Mouse (Mus musculus) natural killer cell, adult 2 months (primary cell): ENCODE measurements around the gene Lhx4.

Source experiments
- DNase-seq, 2 experiments: peaks; one replicate each; pipeline ENCODE4 v3.0.0; 2022; ENCODE audit warnings: low spot score in 2 of 2

The Lhx4 gene

DNA sequence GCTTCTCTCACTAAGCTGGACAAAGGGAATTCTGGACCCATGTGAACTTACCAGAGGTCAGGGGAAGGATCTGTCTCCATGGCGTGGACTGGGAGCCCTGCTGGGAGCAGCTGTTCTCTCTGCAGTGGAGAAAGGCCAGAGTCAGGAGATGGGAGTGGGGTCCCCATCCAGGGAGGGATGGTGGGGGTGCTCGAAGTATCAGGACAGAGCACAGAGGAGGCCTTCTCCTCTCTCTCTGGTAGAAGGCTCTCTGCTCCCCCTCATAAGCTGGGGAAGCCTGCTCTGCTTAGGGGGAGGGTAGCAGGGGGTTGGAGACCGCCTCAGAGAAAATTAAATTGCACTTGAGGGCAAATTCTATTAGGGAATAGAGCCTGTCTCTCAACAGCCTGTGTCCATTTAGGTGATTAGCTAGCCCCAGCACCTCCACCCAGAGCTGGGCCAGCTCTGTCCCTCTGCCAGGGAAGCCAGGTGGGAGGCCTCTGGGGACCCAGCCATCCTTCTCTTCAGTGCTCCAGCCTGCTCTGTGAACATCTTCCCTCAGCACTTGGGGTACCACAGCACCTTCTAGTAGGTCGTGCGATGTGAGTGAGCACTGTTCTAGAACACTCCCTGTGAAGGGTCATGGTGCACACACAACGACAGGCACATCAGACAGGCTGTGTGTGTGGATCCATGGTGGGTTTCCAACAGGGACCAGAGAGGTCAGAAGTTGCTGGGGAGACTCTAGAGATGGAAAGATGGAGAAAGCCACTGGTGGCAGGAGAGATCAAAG, at the start of gene Lhx4:
Gene Lhx4 (minus strand): TSS at position 201 of the 772 bp plus-strand sequence.
- no peak for DNase-seq

DNA sequence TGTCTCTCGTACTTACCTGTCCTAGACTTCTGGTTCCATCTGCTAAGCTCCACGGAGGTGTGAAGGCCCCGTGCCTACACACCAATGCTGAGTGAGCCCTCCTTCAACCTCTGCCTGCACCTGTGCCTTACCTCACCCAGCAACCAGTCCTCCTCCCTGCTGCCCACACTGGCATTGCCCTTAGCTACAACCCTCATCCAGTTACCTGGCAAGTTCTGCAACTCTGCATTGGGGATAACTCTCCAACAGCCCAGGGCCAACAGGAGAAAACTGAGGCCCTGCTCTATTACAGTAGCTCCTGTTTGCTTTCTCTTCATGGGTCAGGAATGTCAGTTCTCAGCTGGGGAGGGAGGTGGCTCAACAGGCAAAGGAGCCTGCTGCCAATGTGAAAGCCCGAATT, 46.5 kb upstream of the Lhx4 start:
- no peak for DNase-seq

DNA sequence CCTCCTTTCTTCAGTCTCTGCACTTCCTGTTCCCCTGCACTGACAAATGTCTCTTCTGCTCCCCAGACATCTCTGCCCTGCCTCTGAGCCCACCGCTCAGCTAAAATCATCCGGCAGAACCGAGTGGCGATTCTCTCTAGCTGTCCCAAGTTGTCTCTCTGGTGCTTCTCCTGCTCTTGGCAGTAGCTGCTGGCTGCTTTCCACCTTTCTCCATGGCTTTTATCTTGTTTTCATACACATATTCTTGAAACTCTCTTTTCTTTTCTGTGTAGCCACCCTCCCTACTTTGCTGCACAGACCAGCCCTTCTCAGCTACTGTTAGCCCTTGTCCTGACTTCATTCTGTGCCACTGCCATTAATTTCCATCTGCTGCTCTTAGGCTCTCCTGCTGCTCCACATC, 45.9 kb upstream of the Lhx4 start:
- DNase-seq, result no peak

DNA sequence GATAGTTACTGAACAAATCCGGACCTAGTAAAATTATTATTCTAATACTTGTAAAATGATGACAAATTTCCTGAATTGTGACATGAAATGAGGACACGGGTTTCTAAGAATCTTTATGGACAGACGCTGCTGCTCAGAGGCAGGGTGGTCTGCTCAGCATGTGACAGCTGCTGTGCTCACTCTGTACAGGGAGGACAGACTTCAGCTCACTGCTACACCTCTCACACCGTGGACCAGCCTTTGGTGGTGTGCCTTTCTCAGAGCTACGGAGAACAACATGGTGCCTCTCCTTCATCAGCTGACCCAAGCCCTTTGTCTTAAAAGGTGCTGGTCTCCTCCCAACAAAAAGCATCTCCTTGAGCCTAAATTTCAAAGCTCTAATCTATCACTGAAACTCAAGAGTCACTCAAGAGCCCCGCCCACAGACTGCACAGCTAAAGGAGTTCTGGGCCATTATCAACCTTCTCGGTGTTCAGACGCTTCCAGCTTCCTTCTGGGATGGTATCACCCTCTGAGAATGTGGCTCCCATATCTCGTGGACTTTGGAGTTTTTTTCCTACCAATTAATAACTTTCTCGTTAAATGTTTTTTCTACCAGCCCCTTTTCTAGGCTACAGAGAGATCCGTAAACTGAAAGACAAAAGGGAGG, 45.4 kb upstream of the Lhx4 start:
- DNase-seq, result no peak

DNA sequence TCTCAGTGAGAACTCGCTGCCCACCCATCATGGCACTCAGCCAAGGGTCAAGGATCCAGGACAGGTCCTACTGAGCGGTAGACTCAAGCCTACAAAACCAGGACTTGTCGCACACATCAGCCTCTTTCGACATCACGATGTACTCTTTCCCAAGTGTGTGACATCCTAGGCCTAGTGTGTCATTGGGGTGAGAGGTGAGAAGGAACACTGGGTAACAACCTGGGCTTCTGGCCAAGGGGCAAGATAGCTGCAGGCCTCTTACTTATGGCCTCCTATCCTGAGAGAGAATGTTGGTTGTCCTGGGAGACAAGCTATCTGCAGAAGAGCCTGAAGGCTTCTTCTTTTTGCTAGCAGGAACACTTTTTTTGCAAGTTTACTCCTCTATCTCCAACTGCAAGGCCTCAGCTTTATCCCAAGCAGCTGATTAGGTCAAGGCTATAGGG, 44.3 kb upstream of the Lhx4 start:
- DNase-seq, result no peak

DNA sequence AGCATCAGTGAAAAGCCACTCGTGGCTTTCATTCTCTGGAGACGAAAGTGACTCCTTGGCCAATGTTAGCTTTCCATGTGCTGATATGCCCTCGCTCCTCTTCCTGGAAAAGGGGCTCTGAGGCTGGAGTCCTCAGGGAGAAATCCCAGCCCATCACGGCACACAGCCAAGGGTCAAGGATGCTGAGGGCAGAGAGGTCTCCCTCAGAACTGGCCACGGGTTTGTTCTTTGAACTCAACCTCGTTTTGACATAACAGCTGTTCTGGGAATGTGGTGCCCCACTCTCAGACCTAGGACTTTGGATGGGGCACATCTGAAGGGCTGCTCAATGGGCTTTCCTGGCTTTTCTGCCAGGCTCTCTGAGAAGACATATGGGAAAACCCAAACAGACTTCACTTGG, 43.4 kb upstream of the Lhx4 start:
- no peak for DNase-seq

DNA sequence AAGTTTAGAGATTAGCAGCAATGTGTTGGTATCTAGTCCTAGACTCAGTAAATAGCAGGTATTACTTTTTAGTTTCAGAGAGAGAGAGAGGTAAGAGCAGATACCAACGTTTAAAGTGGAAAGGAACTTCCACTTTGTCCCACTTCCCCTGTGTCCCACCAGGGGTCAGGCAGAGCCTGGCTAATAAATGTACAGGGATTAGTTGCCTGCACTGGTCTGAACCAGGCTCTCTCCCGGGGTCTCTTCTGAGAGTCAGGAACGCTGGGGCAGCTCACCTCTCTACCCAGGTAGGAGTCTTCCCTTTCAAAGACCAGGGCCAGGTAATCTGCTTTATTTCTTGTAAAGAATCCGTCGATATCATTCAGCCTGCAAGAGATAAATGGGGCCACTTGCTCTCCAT, 40.4 kb upstream of the Lhx4 start:
- no peak for DNase-seq

DNA sequence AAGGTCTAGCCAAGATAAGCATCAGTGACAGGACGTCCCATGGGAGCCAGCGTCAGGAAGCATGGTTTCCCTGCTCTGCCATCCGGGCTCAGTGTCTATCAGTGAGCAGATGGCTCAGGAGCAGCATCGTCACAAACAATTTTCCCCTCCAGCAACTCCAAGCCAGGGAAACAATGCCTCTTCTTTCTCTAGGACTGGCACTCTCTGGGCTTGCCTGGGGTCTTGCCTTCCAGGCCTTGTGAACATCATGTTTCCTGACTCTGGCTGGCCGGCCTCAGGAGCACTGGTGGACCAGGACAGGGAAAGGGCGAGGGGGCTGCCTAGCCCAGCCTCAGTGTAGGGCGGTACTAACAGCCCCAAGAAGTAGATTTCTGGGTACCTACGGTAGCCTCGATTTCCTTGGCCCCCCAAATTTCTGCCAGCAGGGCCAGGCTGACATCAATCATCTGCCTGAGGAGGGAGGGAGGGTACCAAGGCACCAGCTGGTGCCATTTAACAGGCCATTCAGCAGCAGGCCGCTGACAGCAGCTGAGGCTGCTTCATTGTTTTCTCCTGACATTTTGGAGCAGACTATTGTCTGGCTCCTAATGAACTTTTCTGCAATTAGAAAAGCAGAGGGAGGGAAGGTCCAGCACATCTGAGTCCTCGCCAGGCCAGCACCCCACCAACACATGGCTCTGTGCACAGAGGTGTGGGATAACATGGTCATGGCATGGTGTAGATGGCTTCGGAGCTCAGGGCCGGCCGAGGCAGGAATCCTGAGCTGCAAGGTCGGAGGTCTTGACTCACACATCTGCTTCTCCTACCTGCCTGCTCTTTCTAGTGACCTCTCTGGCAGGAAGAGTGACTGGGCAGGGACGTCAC, 38.9 kb upstream of the Lhx4 start:
- DNase-seq, result no peak

DNA sequence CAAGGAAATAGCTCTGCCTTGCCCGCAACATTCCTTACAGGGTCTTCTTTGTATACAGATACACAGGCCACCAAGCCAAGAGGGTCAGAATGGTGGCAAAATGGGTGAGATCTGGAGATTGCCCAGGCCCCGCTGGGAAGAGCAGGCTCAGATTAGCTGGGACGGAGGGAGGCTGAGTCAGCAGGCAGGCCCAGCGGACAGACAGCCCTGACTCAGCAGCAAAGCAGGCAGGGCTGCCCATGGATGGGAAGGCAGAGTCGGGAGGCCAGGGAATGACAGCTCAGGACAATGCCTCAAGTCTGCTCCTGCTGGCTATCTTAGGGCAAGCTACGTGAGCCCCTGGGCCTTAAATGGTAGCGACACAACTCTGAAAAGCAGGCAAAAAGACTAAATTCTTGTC, 34.4 kb upstream of the Lhx4 start:
- DNase-seq, result no peak

DNA sequence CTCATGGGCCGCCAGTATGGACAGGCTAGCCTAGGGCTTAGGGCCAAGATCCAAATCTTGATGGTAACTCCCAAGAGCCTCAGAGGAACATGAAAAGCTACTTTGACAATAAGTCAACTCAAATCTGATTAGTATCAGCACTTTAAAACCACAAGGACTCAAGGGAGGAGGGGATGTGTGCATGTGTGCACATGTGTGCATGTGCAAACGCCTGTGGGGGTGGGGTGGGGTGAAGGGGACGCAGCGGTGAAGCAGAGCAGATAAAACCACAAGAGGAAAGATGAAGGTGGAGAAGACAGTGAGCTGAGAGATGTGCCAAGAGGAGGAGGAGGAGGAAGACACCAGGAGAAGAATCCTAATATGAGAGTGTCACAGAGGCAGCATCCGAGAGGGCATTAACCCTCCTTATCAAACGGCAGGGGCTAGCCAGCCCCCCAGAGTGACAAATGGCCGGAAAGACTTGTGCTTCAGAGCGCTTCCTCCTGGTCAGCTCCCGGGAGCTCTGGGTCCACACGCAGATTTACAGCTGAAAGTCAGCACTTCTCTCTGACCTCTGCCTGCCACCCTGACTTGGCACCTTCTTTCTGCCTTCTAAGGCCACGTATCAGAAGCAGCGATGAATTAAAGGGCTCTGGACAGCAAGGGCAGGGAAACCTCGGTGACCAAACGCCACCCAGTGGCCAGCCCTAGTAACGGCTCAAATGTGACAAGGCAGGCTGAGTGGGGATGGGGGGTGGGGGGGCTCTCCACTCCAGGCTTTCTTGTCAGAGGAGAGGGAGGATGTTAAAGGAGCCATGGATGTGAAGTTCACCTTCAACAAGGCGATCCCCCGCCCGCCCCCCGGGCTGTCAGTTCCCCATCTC, 33.1 kb upstream of the Lhx4 start:
- DNase-seq, result peak in 1 of 2 experiments; percentile 29

DNA sequence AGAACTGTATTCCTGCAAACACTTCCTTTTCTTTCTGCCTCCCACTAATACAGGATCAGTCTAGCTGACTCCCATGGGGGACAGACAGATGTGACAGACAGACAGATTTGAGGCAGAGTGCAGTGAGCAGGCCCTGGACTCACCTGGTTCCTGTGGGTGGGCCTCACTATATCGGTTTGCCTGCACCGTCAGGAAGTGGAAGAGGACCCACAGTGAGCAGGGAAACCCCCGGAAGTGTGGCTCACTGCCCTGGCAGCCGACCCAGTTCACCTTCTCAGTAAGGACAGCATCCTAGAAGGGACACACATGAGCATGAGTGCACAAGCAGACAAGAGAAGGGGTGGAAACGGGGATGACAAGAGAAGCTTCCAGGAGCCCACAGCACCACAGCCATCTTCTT, 30.9 kb upstream of the Lhx4 start:
- peak; percentile 3 to 27 for DNase-seq

DNA sequence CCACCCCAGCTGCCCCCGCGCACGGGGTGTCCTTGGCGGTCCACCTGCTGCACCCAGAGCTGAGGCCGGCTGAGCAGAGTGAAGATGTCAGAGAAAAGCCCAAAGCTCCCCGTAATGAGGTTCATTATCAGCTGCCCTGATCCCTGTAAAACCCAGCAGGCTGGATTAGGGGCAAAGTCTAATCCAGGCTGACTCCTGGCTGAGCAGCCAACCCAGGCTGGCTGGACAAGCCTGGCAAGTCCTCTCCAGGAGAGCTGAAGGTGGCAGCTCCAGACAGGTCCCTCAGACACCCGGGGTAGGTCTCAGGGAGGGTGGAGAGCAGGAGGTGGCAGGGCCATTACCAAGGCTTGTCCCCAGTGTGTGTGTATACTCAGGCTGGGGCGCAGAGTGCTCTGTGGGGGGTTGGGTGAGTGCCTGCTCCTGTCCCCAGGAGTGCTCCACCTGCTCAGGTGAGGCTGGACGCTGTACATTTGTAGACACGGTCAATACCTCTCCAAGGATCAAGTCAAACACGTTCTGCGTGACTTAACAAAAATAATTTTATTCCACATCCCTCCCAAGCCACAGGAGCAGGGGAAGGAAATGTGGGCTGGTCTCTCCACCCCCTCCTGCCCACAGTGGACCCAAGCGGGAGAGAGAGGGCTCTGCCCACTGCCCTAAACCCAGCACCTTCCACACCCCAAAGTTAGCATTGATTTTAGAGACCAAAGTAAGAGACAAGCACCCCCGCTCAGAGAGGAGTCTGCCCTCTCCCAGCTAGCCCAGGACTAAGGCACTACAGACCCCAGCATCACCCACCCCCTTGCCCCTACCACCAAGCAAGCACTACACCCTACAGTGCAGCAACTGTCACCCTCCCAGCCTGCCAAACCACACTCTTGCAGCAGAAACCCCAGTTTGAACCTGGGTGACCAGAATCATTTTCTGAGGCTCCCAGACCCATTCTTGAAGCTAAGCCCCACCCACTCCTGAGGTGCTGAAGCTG, 26.4 kb upstream of the Lhx4 start:
- DNase-seq, result no peak

DNA sequence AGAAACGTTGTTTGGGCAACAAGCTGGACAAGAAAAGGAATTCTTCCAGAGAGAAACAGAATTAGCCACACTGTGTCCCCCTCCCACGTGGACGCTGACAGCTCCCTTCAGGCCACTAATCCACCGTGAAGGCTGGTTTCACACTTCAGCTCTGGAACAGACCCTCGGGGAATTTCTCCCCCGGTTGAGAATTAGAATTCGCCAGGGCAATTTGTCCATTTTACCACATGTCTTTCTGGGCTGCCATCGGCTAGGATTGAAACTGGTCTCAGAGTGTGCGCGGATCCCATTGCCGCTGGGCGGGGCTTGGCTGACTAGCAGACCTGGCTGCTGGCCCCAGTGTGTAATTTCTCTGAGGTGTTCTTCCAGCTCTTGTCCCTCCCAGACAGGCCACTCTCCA, 7.7 kb upstream of the Lhx4 start:
- DNase-seq, result no peak

DNA sequence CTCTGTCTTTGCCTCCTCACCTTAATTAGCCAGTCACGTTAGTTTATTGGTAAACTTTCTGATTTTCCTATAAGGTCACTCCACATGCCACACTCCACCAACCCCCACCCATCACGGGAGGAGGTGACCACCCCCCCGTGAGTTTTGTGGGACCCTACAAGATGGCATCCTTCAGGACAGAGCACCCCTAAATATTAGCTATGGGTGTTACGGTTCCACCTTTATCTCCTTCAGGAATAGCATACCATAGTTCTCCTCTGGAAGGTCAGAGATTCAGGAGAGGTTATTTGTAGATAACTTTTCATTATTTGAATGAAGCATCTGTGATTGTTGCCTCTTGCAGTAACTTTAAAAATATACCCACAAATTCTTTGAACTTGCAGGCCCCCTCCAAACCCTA, 7.2 kb upstream of the Lhx4 start:
- DNase-seq, result no peak

DNA sequence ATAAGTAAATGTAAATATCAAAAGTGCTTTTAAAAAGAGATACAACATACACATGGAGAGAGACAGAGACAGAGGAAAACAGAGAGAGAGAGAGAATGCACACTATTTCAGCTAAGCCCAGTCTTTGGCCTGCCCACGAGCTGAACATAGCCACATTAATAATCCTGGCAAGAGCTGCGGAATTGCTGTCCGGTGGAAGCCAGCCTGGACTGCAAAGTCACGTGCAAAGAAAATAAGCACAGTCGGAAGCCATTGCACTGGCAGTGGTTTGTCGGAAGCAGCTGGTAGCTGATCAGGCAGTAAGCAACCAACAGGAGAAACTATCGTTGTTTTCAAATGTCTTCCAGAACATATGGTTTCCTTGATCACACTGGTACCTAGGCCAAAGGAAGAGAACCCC, 6.1 kb upstream of the Lhx4 start:
- DNase-seq, result no peak

DNA sequence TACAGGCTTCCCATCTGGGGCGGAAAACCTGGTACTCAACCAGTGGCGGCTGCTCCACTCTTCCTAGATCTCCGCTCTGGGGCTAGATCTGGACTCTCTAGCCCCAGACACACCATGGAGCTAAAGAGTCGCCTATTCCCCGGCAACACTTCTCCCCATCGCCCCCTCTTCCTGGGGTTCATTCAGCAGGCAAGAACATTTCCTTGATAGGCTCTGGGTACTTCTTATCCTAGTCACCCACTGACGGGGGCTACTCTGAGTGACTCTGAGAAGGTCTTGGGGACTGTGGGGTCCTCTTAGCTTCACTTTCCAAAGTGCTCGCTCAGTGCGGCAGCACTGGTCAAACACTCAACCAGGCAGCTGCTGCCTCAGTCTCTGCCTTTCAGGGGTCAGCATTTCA, 1.9 kb upstream of the Lhx4 start:
- DNase-seq, result no peak

DNA sequence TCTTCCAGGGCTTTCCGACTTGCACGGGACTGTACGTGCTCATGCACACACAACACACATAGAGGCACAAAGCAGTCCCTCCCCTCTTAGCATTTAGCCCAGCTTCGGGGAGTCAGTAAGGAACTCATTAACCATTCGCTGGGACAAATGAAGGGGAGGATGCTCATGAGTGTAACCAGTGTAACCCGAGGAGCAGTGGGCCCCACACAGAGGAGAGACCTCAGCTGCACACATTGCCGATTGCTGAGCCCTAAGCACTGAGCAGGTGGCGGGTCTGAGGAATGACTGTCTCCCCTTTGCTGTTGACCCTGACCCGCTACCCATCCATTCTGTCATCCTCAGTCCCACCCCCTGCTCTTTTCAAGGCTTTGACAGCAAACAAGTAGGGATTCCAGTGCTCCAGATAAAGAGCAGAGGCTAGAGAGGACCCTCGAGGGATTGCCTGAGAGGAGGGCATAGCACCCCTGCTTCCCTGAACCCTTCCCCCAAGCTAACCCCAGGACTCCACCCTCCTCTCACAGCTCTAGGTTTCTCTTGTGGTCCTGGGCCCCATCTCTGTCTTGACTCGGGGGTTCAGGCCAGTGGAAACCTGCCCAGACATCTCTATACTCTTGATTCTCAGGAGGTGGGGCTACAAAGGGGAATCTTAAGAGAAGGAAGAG, 836 bp downstream of the Lhx4 start:
- DNase-seq, result no peak

DNA sequence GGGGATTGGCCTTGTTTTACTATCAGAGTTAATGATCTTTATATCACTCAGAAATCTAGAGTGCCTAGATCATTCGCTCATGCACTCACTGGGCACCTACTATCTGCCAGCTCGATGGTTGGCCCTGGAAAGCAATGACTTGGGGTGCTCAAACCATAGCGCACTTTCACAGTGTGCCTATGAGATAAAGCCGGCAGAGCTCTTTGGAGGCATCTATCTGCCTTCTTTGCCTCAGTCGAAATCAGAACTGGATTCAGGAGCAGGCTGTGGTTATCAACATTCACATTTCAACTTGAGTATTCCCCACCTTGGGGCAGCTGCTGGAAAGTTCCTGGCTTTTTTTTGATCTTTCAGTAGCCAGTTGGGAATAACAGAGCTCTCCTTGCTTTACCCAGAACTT, 3.6 kb downstream of the Lhx4 start:
- DNase-seq, result no peak

DNA sequence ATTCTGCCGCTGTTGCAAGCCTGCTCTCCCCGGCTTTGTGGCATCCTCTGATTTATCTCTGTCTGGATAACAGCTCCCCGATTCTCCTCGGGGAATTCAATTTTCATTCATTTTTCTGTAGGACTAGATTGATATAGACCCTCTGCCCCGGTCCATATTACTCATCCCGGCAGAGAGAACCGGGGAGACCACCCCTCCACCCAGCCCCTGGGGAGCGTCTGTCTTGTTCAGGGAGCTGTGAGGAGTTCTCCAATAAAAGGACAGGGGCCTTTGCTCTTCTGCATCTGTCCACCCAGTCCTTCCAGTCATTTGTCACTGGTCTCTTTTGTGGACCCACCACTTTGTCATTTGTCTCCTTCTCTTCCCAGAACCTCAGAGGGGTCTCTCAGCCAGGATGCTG, 4.5 kb downstream of the Lhx4 start:
- no peak for DNase-seq
